Mouse (Mus musculus): ENCODE measurements around the gene Fancc. TPM values are rescaled to one million over a fixed set of nuclear protein-coding genes. Genes with fewer than 3 reads are reported as not detected.
A peak's percentile ranks its signal among the peaks of the same experiment; 100 is the strongest.
"Not testable (repeated sequence)": the region's sequence is repeated elsewhere in the genome, so short reads cannot be mapped to it uniquely, and the experiment has no call there.

Gene Fancc
- total RNA-seq, 4 experiments from 2014 or later: 2.4 to 4.1 (median 3.5) TPM

GRCm38 (mm10) chr13:63515542-63515941 is 18.5 kb upstream of the Fancc start:
- DNase-seq (ENCODE audit: low spot score): no peak

- DNase-seq (ENCODE audit: low spot score): no peak
These were observed 17.9 kb upstream of the Fancc start for GRCm38 (mm10) chr13:63514931-63515360.

- no peak for DNase-seq (ENCODE audit: low spot score)
These were observed 16.5 kb upstream of the Fancc start for GRCm38 (mm10) chr13:63513374-63514098.

- no peak for DNase-seq (ENCODE audit: low spot score)
These were observed 15.3 kb upstream of the Fancc start for GRCm38 (mm10) chr13:63512411-63512810.

- no peak for DNase-seq (ENCODE audit: low spot score)
These were observed 10.7 kb upstream of the Fancc start for GRCm38 (mm10) chr13:63507821-63508220.

- no peak for DNase-seq (ENCODE audit: low spot score)
These were observed 10.0 kb upstream of the Fancc start for GRCm38 (mm10) chr13:63507001-63507556.

- no peak for DNase-seq (ENCODE audit: low spot score)
These were observed 9.3 kb upstream of the Fancc start for GRCm38 (mm10) chr13:63506364-63506763.

GRCm38 (mm10) chr13:63502391-63502790 is 5.3 kb upstream of the Fancc start:
- DNase-seq (ENCODE audit: low spot score): no peak

GRCm38 (mm10) chr13:63499489-63499888 is 2.4 kb upstream of the Fancc start:
- DNase-seq (ENCODE audit: low spot score): no peak

- no peak for DNase-seq (ENCODE audit: low spot score)
These were observed 9.4 kb downstream of the Fancc start for GRCm38 (mm10) chr13:63487707-63488042.

GRCm38 (mm10) chr13:63486791-63487706 is 10.0 kb downstream of the Fancc start:
- DNase-seq (ENCODE audit: low spot score): no peak

GRCm38 (mm10) chr13:63475356-63475755 is 21.7 kb downstream of the Fancc start:
- no peak for DNase-seq (ENCODE audit: low spot score)

- no peak for DNase-seq (ENCODE audit: low spot score)
These were observed 44.2 kb downstream of the Fancc start for GRCm38 (mm10) chr13:63452898-63453297.

GRCm38 (mm10) chr13:63451140-63451539 is 45.9 kb downstream of the Fancc start:
- DNase-seq (ENCODE audit: low spot score): no peak

- no peak for DNase-seq (ENCODE audit: low spot score)
These were observed 51.7 kb downstream of the Fancc start for GRCm38 (mm10) chr13:63445419-63445818.

GRCm38 (mm10) chr13:63432759-63433158 is 64.3 kb downstream of the Fancc start:
- no peak for DNase-seq (ENCODE audit: low spot score)

GRCm38 (mm10) chr13:63431857-63432191 is 65.3 kb downstream of the Fancc start:
- DNase-seq (ENCODE audit: low spot score): no peak

GRCm38 (mm10) chr13:63431030-63431856 is 65.8 kb downstream of the Fancc start:
- DNase-seq (ENCODE audit: low spot score): peak; percentile 89

GRCm38 (mm10) chr13:63430681-63431029 is 66.4 kb downstream of the Fancc start:
- DNase-seq (ENCODE audit: low spot score): no peak

- DNase-seq (ENCODE audit: low spot score): no peak
These were observed 66.9 kb downstream of the Fancc start for GRCm38 (mm10) chr13:63430206-63430605.

GRCm38 (mm10) chr13:63428211-63428610 is 68.9 kb downstream of the Fancc start:
- DNase-seq (ENCODE audit: low spot score): not testable (repeated sequence)

- DNase-seq (ENCODE audit: low spot score): no peak
These were observed 74.0 kb downstream of the Fancc start for GRCm38 (mm10) chr13:63423060-63423459.
